8 mouse cellular contexts compared by ENCODE assay signal in the genomic region with DNA sequence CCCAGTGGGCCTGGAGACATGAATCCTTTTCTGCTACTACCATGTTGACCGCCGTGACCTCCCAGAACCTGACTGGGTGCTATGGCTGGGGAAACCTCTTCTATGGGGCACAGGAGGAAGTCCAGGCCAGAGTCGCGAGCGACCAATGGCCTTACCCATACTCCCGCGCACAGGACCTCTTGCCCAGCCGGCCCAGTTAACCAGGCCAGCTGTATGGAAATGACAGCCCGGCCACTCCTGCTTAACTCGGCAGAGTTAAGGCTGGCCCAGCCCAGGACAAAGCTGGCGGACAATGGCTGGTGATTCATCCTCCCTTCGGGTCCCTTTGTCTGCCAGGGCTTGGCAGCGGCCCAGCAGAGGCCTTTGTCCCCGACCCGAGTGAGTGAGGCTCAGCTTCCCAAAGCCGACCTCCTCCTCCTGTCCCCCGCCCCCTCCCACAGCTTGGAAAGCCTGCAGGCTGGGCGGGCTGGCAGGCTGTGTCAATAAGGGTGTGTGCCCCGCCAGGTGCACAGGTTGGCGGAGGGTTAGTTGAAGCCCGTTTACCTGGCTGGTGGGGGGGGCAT. TPM values are rescaled to one million over a fixed set of nuclear protein-coding genes. Genes with fewer than 3 reads are reported as not detected.
DNase-seq lines count a peak whose midpoint lies in the region; ATAC-seq and TF ChIP-seq lines count a peak whose summit lies in the region.

No protein-coding gene starts in this region.

- H3K4me3 ChIP-seq in thymus, adult 2 months (ENCODE audit: control insufficient read depth, insufficient read depth, low read length) = peak overlapping the region; percentile 41
- H3K4me3 ChIP-seq in cortical plate, adult 2 months (ENCODE audit: insufficient read depth, low read length) = no peak overlapping the region; the same call in 1 of the 2 replicates
- H3K4me3 ChIP-seq in liver, embryonic 16.5 days (ENCODE audit: low read depth, low read length) = peak overlapping the region; percentile 71
- H3K4me3 ChIP-seq in neural tube, embryonic 12.5 days = peak overlapping the region; percentile 65

- ATAC-seq in liver, embryonic 16.5 days (ENCODE audit: low read depth) = no peak
- peak; percentile 62 for ATAC-seq in neural tube, embryonic 12.5 days (ENCODE audit: low FRiP score, low read depth)

- peaks cover 5% of the 10 kb centered on the region; the same call in 1 of the 2 replicates for H3K27me3 ChIP-seq in thymus, adult 2 months (ENCODE audit: control insufficient read depth, insufficient read depth, low read length)
- peaks cover 24% of the 10 kb centered on the region for H3K27me3 ChIP-seq in liver, embryonic 16.5 days (ENCODE audit: control insufficient read depth, insufficient read depth, low read depth, low read length)
- H3K27me3 ChIP-seq in neural tube, embryonic 12.5 days (replicated peaks) = no peaks in the 10 kb centered on the region; the same call in 1 of the 2 replicates

- H3K27ac ChIP-seq in thymus, adult 2 months (ENCODE audit: control insufficient read depth, insufficient read depth, low read length) = no peak overlapping the region
- H3K27ac ChIP-seq in cortical plate, adult 2 months (ENCODE audit: insufficient read depth, low read length) = peak overlapping the region; percentile 83
- peak overlapping the region; percentile 71 for H3K27ac ChIP-seq in liver, embryonic 16.5 days (ENCODE audit: low read length)
- peak overlapping the region; percentile 95 for H3K27ac ChIP-seq in neural tube, embryonic 12.5 days

- no peak for TF ChIP-seq CTCF in thymus, adult 2 months (IDR thresholded peaks at IDR 0.05; ENCODE audit: borderline replicate concordance, control insufficient read depth, extremely low read depth, insufficient read depth, low read length, poor library complexity)
- TF ChIP-seq CTCF in cortical plate, adult 2 months (IDR thresholded peaks at IDR 0.05; ENCODE audit: extremely low read depth, insufficient read depth, low read length) = no peak

- peak overlapping the region; percentile 90 for H3K4me2 ChIP-seq in liver, embryonic 16.5 days (ENCODE audit: low read depth, low read length)
- H3K4me2 ChIP-seq in neural tube, embryonic 12.5 days (replicated peaks) = peak overlapping the region; percentile 80

- DNase-seq in thymus, adult 2 months = no peak
- DNase-seq in thymus, postnatal 10 days (ENCODE audit: low spot score in 2 of 2) = no peak
- DNase-seq in heart, adult 18-20 months = peak; percentile 80 to 84
- peak; percentile 68 for DNase-seq in kidney, adult 18-20 months
- peak; percentile 76 for DNase-seq in urinary bladder, postnatal 25 days (ENCODE audit: low spot score)

- TF ChIP-seq POLR2A in thymus, adult 2 months (IDR thresholded peaks at IDR 0.05; ENCODE audit: control insufficient read depth, extremely low read depth, insufficient read depth, low read length, poor library complexity) = no peak
- no peak for TF ChIP-seq POLR2A in cortical plate, adult 2 months (IDR thresholded peaks at IDR 0.05; ENCODE audit: extremely low read depth, insufficient read depth, low read length)

- H3K36me3 ChIP-seq in thymus, adult 2 months (ENCODE audit: control insufficient read depth, insufficient read depth, low read length) = no peaks in the 10 kb centered on the region
- H3K36me3 ChIP-seq in liver, embryonic 16.5 days (ENCODE audit: control insufficient read depth, insufficient read depth) = peaks cover 19% of the 10 kb centered on the region
- peaks cover 32% of the 10 kb centered on the region for H3K36me3 ChIP-seq in neural tube, embryonic 12.5 days

- H3K4me1 ChIP-seq in thymus, adult 2 months (replicated peaks; ENCODE audit: control insufficient read depth, insufficient read depth, low read length) = peaks cover 59% of the 10 kb centered on the region
- no peaks in the 10 kb centered on the region for H3K4me1 ChIP-seq in cortical plate, adult 2 months (ENCODE audit: control insufficient read depth, insufficient read depth, low read length)
- peaks cover 81% of the 10 kb centered on the region for H3K4me1 ChIP-seq in liver, embryonic 16.5 days (ENCODE audit: control insufficient read depth, low read depth, low read length)
- peaks cover 76% of the 10 kb centered on the region for H3K4me1 ChIP-seq in neural tube, embryonic 12.5 days

- no peaks in the 10 kb centered on the region for H3K9me3 ChIP-seq in liver, embryonic 16.5 days (replicated peaks; ENCODE audit: control insufficient read depth, low read length)
- H3K9me3 ChIP-seq in neural tube, embryonic 12.5 days = no peaks in the 10 kb centered on the region

- WGBS in thymus, adult 2 months = 33% methylated on average over 21 of the region's 21 CpGs
- WGBS in liver, embryonic 16.5 days (ENCODE audit: insufficient replicate concordance) = 42% methylated on average over 21 of the region's 21 CpGs
- 4% methylated on average over 21 of the region's 21 CpGs for WGBS in neural tube, embryonic 12.5 days

- peak overlapping the region; percentile 58 for H3K9ac ChIP-seq in liver, embryonic 16.5 days (ENCODE audit: low read depth, low read length)
- peak overlapping the region; percentile 87 for H3K9ac ChIP-seq in neural tube, embryonic 12.5 days

RNA-seq across cellular contexts. Expression of a gene that starts 4.0 kb away (rescaled TPM):
- polyA plus RNA-seq in thymus, adult 2 months (2012; rRNA removed) = 141 and 171 TPM in 2 replicates
- 35.1 and 37.0 TPM in 2 replicates for polyA plus RNA-seq in cortical plate, adult 2 months (2012; rRNA removed)
- total RNA-seq in heart, adult 18-20 months (2021) = 1 to 10 TPM; 6.7 to 9.9 TPM
- 8.3 and 9.7 TPM in 2 replicates for polyA plus RNA-seq in liver, embryonic 16.5 days (2015; fragmentation: Nextera tagmentation; extraction: Ambion mirVana)
- 30.5 and 34.5 TPM in 2 replicates for polyA plus RNA-seq in neural tube, embryonic 12.5 days (2016; fragmentation: Nextera tagmentation; extraction: Ambion mirVana)

RNA-seq across cellular contexts. Expression of a gene that starts 37.7 kb away (rescaled TPM):
- polyA plus RNA-seq in thymus, adult 2 months (2012; rRNA removed) = 139 and 177 TPM in 2 replicates
- polyA plus RNA-seq in cortical plate, adult 2 months (2012; rRNA removed) = 114 and 119 TPM in 2 replicates
- 1 to 10 TPM; 7.6 to 7.7 TPM for total RNA-seq in heart, adult 18-20 months (2021)
- polyA plus RNA-seq in liver, embryonic 16.5 days (2015; fragmentation: Nextera tagmentation; extraction: Ambion mirVana) = 4.5 and 5.6 TPM in 2 replicates
- polyA plus RNA-seq in neural tube, embryonic 12.5 days (2016; fragmentation: Nextera tagmentation; extraction: Ambion mirVana) = 79.6 and 83.3 TPM in 2 replicates

RNA-seq across cellular contexts. Expression of a gene that starts 46.2 kb away (rescaled TPM):
- 2.7 TPM in 2 replicates for polyA plus RNA-seq in thymus, adult 2 months (2012; rRNA removed)
- polyA plus RNA-seq in cortical plate, adult 2 months (2012; rRNA removed) = 0.26 and 1.4 TPM in 2 replicates
- total RNA-seq in heart, adult 18-20 months (2021) = not detected
- 0.59 and 1.2 TPM in 2 replicates for polyA plus RNA-seq in liver, embryonic 16.5 days (2015; fragmentation: Nextera tagmentation; extraction: Ambion mirVana)
- not detected in 2 replicates for polyA plus RNA-seq in neural tube, embryonic 12.5 days (2016; fragmentation: Nextera tagmentation; extraction: Ambion mirVana)

Comparison
In these comparisons a context has a peak if more than half of its experiments do, and no peak if none do; other contexts are left out.
1. DNase-seq: peak in heart, adult 18-20 months (2 of 2), kidney, adult 18-20 months (single experiment) and urinary bladder, postnatal 25 days (single experiment); none in thymus, adult 2 months (single experiment) and thymus, postnatal 10 days (0 of 2).
2. RNA of a gene that starts 37.7 kb away (polyA plus RNA-seq): 139 to 177 TPM in thymus, adult 2 months, 114 to 119 TPM in cortical plate, adult 2 months and 79.6 to 83.3 TPM in neural tube, embryonic 12.5 days; 4.5 to 5.6 TPM in liver, embryonic 16.5 days; every median in the first group is over 10 times any median in the second.